Mouse (Mus musculus): ENCODE results near the gene Krtap10-10. TPM values are rescaled to one million over a fixed set of nuclear protein-coding genes. Genes with fewer than 3 reads are reported as not detected.

The Krtap10-10 gene
- polyA plus RNA-seq, 1 experiment from 2014 or later: not detected

- no peak for DNase-seq
- WGBS: 79% methylated on average over 5 of the region's 5 CpGs
Measured at GRCm38 (mm10) chr10:77811743-77812142, 24.0 kb upstream of the Krtap10-10 start, which contains the start of gene Gm9507. Gm9507 (minus strand) TSS chr10:77811843.

DNA sequence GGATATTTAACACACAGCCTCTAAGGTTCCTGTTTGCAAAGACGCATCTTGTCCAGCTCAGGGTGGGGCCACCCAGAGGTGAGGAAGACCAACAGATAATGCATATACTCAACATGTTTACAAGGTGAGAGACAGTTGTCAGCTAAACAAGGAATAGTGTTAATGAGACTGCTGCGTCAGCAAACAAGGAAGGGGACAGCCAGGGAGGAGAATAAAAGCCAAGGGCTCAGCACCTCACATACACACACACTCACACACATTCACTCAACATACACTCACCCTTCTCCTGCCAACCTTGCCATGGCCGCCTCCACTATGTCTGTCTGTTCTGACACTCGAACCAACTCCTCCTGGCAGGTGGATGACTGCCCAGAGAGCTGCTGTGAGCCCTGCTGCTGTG is 21.4 kb upstream of the Krtap10-10 start, which contains the start of gene Gm2696:
Gm2696 (plus strand) TSS at position 301 of the 400 bp plus-strand sequence.
- H3K36me3 ChIP-seq (ENCODE audit: control insufficient read depth, insufficient read depth, low read length): no peaks in the 10 kb centered on the region
- H3K4me2 ChIP-seq (ENCODE audit: low read length): no peak within 1 kb of the TSS
- H3K9ac ChIP-seq (replicated peaks; ENCODE audit: low read length): no peak within 1 kb of the TSS
- no peak within 1 kb of the TSS for H3K27ac ChIP-seq (replicated peaks; ENCODE audit: low read depth, low read length)
- H3K9me3 ChIP-seq (ENCODE audit: control insufficient read depth, low read length): no peaks in the 10 kb centered on the region
- DNase-seq: no peak
- no peaks in the 10 kb centered on the region for H3K4me1 ChIP-seq (ENCODE audit: control insufficient read depth, insufficient read depth, low read length)
- no peaks in the 10 kb centered on the region for H3K27me3 ChIP-seq (ENCODE audit: control insufficient read depth, insufficient read depth, low read length)
- H3K4me3 ChIP-seq (replicated peaks; ENCODE audit: low read depth, low read length): no peak within 1 kb of the TSS
- ATAC-seq (ENCODE audit: low FRiP score, low TSS enrichment): no peak
- 65% methylated on average over 4 of the region's 4 CpGs for WGBS

More at GRCm38 (mm10) chr10:77811743-77812142, 24.0 kb upstream of the Krtap10-10 start, which contains the start of gene Gm9507:
- no peak within 1 kb of the TSS for H3K4me2 ChIP-seq (ENCODE audit: low read length)
- ATAC-seq (ENCODE audit: low FRiP score, low TSS enrichment): no peak
- H3K36me3 ChIP-seq (ENCODE audit: control insufficient read depth, insufficient read depth, low read length): no peaks in the 10 kb centered on the region
- H3K9me3 ChIP-seq (ENCODE audit: control insufficient read depth, low read length): no peaks in the 10 kb centered on the region
- H3K4me3 ChIP-seq (replicated peaks; ENCODE audit: low read depth, low read length): no peak within 1 kb of the TSS
- no peaks in the 10 kb centered on the region for H3K4me1 ChIP-seq (ENCODE audit: control insufficient read depth, insufficient read depth, low read length)
- H3K27me3 ChIP-seq (ENCODE audit: control insufficient read depth, insufficient read depth, low read length): no peaks in the 10 kb centered on the region
- H3K27ac ChIP-seq (replicated peaks; ENCODE audit: low read depth, low read length): no peak within 1 kb of the TSS
- no peak within 1 kb of the TSS for H3K9ac ChIP-seq (replicated peaks; ENCODE audit: low read length)

DNA sequence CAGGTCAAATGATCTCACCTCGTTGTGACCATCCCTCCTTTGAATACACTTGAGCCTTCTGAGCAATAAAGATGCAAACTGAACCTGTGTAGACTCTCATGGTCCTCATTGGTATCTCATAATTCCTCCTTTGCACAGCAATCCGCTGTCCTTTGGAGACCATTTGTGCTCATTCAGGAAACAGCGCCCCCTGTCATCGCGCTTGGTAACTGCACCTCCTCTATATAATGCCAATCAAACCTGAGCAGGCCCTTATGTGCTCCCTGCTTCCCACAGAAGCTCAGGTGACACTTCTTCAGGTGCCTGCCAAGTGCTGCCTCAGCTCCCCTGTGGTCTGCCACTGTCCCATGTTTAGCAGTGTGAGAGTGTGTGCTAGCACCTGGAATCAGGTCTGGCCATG is 20.2 kb upstream of the Krtap10-10 start:
- Histone ChIP-seq H3K36me3 (ENCODE audit: control insufficient read depth, insufficient read depth, low read length) (no peaks in the 10 kb centered on the region), H3K9me3 (ENCODE audit: control insufficient read depth, low read length) (no peaks in the 10 kb centered on the region), H3K4me3 (replicated peaks; ENCODE audit: low read depth, low read length) (no peak overlapping the region), H3K27me3 (ENCODE audit: control insufficient read depth, insufficient read depth, low read length) (no peaks in the 10 kb centered on the region), H3K9ac (replicated peaks; ENCODE audit: low read length) (no peak overlapping the region), H3K27ac (replicated peaks; ENCODE audit: low read depth, low read length) (no peak overlapping the region), H3K4me1 (ENCODE audit: control insufficient read depth, insufficient read depth, low read length) (no peaks in the 10 kb centered on the region), H3K4me2 (ENCODE audit: low read length) (no peak overlapping the region)
- ATAC-seq (ENCODE audit: low FRiP score, low TSS enrichment) (no peak), DNase-seq (peak; percentile 52)
- 37% methylated on average over 5 of the region's 5 CpGs for WGBS

- Histone ChIP-seq H3K4me1 (ENCODE audit: control insufficient read depth, insufficient read depth, low read length) (no peaks in the 10 kb centered on the region), H3K36me3 (ENCODE audit: control insufficient read depth, insufficient read depth, low read length) (no peaks in the 10 kb centered on the region), H3K4me3 (replicated peaks; ENCODE audit: low read depth, low read length) (no peak overlapping the region), H3K4me2 (ENCODE audit: low read length) (no peak overlapping the region), H3K9me3 (ENCODE audit: control insufficient read depth, low read length) (no peaks in the 10 kb centered on the region), H3K9ac (replicated peaks; ENCODE audit: low read length) (no peak overlapping the region), H3K27ac (replicated peaks; ENCODE audit: low read depth, low read length) (0 out of 2 replicates have a peak overlapping the region, but pooled peaks have one; percentile 26), H3K27me3 (ENCODE audit: control insufficient read depth, insufficient read depth, low read length) (no peaks in the 10 kb centered on the region)
- DNase-seq (no peak), ATAC-seq (ENCODE audit: low FRiP score, low TSS enrichment) (peak; percentile 37; the same call in 1 of the 2 replicates)
- WGBS: 97% methylated on average over 4 of the region's 4 CpGs
Measured at GRCm38 (mm10) chr10:77818523-77818922, 17.2 kb upstream of the Krtap10-10 start.

DNA sequence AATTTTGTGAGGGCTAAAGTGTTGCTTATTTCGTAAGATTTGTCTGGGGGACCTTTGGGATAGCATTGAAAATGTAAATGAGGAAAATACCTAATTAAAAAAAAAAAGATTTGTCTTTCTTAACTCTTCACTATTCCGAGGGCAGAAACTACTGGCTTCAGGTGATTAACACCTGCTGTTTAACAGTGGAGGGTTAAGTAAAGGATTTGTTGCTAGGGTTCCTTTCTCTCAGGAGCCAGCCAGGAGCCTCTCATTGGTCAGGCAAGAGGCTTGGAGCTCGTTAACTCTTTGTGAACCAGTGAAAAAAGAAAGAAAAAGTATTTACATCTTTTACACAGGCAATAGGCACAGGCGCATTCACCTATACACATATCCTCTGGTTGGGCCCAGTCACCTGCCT is 16.5 kb upstream of the Krtap10-10 start:
- no peak overlapping the region for H3K4me3 ChIP-seq (replicated peaks; ENCODE audit: low read depth, low read length)
- 29% methylated on average over 4 of the region's 4 CpGs for WGBS
- no peaks in the 10 kb centered on the region for H3K36me3 ChIP-seq (ENCODE audit: control insufficient read depth, insufficient read depth, low read length)
- no peak overlapping the region for H3K9ac ChIP-seq (replicated peaks; ENCODE audit: low read length)
- no peaks in the 10 kb centered on the region for H3K27me3 ChIP-seq (ENCODE audit: control insufficient read depth, insufficient read depth, low read length)
- H3K4me1 ChIP-seq (ENCODE audit: control insufficient read depth, insufficient read depth, low read length): no peaks in the 10 kb centered on the region
- no peak overlapping the region for H3K27ac ChIP-seq (replicated peaks; ENCODE audit: low read depth, low read length)
- no peak overlapping the region for H3K4me2 ChIP-seq (ENCODE audit: low read length)
- DNase-seq (peak; percentile 46), ATAC-seq (ENCODE audit: low FRiP score, low TSS enrichment) (no peak)
- H3K9me3 ChIP-seq (ENCODE audit: control insufficient read depth, low read length): no peaks in the 10 kb centered on the region

DNA sequence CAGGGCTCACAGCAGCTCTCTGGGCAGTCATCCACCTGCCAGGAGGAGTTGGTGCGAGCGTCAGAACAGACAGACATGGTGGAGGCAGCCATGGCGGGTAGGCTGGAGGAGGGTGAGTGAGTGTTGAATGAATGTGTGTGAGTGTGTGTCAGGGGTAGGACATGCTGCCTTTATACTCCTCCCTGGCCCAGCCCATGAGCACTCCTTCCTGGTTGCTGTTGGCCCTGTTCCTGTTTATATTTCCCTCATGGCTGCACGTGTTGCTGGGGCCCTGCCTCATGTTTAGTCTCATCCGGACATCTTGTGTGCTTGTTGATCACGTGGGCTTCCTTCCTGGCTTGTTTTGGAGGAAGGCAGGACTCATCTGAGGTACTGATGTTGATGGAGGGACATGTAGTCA is 8.8 kb upstream of the Krtap10-10 start, which contains the start of gene Krtap10-4:
Krtap10-4 (minus strand) TSS at position 145 of the 400 bp plus-strand sequence.
- Histone ChIP-seq H3K4me3 (replicated peaks; ENCODE audit: low read depth, low read length) (no peak within 1 kb of the TSS), H3K36me3 (ENCODE audit: control insufficient read depth, insufficient read depth, low read length) (no peaks in the 10 kb centered on the region), H3K27me3 (ENCODE audit: control insufficient read depth, insufficient read depth, low read length) (no peaks in the 10 kb centered on the region), H3K9ac (replicated peaks; ENCODE audit: low read length) (no peak within 1 kb of the TSS), H3K4me2 (ENCODE audit: low read length) (no peak within 1 kb of the TSS), H3K4me1 (ENCODE audit: control insufficient read depth, insufficient read depth, low read length) (no peaks in the 10 kb centered on the region), H3K9me3 (ENCODE audit: control insufficient read depth, low read length) (no peaks in the 10 kb centered on the region), H3K27ac (replicated peaks; ENCODE audit: low read depth, low read length) (no peak within 1 kb of the TSS)
- WGBS: 72% methylated on average over 6 of the region's 6 CpGs
- DNase-seq (no peak), ATAC-seq (ENCODE audit: low FRiP score, low TSS enrichment) (no peak)

DNA sequence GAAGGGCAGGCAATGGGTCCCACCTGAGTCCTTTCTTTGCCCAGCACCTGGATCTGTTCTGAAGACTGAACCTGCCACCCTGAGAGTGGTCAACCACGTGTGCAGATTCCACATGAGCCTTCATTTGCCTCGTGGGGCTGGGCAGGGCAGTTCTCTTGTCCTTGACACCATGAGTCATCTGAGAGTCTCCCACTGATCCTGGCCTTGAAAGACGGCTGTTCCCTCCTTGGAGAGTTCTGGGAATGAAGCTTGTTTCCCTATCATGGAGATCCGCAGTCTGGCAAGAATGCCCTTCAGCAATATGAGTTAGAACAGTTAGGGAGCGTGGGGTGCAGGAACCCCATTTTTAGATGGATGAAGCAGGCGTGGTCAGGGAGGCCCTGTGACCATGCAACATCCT is 3.3 kb downstream of the Krtap10-10 start:
- ATAC-seq (ENCODE audit: low FRiP score, low TSS enrichment) (no peak), DNase-seq (no peak)
- Histone ChIP-seq H3K27ac (replicated peaks; ENCODE audit: low read depth, low read length) (no peak overlapping the region), H3K4me2 (ENCODE audit: low read length) (no peak overlapping the region), H3K9me3 (ENCODE audit: control insufficient read depth, low read length) (peaks cover 9% of the 10 kb centered on the region; the same call in 1 of the 2 replicates), H3K36me3 (ENCODE audit: control insufficient read depth, insufficient read depth, low read length) (no peaks in the 10 kb centered on the region), H3K27me3 (ENCODE audit: control insufficient read depth, insufficient read depth, low read length) (no peaks in the 10 kb centered on the region), H3K9ac (replicated peaks; ENCODE audit: low read length) (no peak overlapping the region), H3K4me1 (ENCODE audit: control insufficient read depth, insufficient read depth, low read length) (no peaks in the 10 kb centered on the region), H3K4me3 (replicated peaks; ENCODE audit: low read depth, low read length) (no peak overlapping the region)
- 83% methylated on average over 6 of the region's 6 CpGs for WGBS

DNA sequence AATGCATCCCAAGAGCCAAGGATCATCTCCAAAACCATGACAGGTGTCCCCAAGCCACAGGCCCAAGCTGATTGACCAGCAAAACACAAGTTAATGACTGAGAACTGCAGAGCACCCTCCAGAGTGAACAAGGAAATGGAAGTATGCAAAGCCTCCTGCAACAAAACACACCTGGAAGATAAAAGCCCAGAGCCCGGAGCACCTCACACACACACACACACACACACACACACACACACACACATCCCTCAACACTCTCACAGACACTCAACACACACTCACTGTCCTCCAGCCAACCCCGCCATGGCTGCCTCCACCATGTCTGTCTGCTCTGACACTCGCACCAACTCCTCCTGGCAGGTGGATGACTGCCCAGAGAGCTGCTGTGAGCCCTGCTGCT is 10.8 kb downstream of the Krtap10-10 start, which contains the start of gene Gm36176:
Gm36176 (plus strand) TSS at position 301 of the 400 bp plus-strand sequence.
- Histone ChIP-seq H3K9me3 (ENCODE audit: control insufficient read depth, low read length) (peaks cover 15% of the 10 kb centered on the region), H3K4me2 (ENCODE audit: low read length) (no peak within 1 kb of the TSS), H3K4me1 (ENCODE audit: control insufficient read depth, insufficient read depth, low read length) (no peaks in the 10 kb centered on the region), H3K27me3 (ENCODE audit: control insufficient read depth, insufficient read depth, low read length) (no peaks in the 10 kb centered on the region), H3K27ac (replicated peaks; ENCODE audit: low read depth, low read length) (no peak within 1 kb of the TSS), H3K4me3 (replicated peaks; ENCODE audit: low read depth, low read length) (no peak within 1 kb of the TSS), H3K36me3 (ENCODE audit: control insufficient read depth, insufficient read depth, low read length) (no peaks in the 10 kb centered on the region), H3K9ac (replicated peaks; ENCODE audit: low read length) (no peak within 1 kb of the TSS)
- DNase-seq (no peak), ATAC-seq (ENCODE audit: low FRiP score, low TSS enrichment) (no peak)
- WGBS: 71% methylated on average over 3 of the region's 3 CpGs

GRCm38 (mm10) chr10:77846961-77847360 is 11.2 kb downstream of the Krtap10-10 start:
- no peak overlapping the region for H3K4me3 ChIP-seq (replicated peaks; ENCODE audit: low read depth, low read length)
- no peak overlapping the region for H3K9ac ChIP-seq (replicated peaks; ENCODE audit: low read length)
- no peaks in the 10 kb centered on the region for H3K4me1 ChIP-seq (ENCODE audit: control insufficient read depth, insufficient read depth, low read length)
- H3K36me3 ChIP-seq (ENCODE audit: control insufficient read depth, insufficient read depth, low read length): no peaks in the 10 kb centered on the region
- no peak overlapping the region for H3K27ac ChIP-seq (replicated peaks; ENCODE audit: low read depth, low read length)
- no peak overlapping the region for H3K4me2 ChIP-seq (ENCODE audit: low read length)
- WGBS: 7% methylated on average over 2 of the region's 2 CpGs
- no peak for ATAC-seq (ENCODE audit: low FRiP score, low TSS enrichment)
- no peaks in the 10 kb centered on the region for H3K27me3 ChIP-seq (ENCODE audit: control insufficient read depth, insufficient read depth, low read length)
- no peak for DNase-seq
- peaks cover 15% of the 10 kb centered on the region for H3K9me3 ChIP-seq (ENCODE audit: control insufficient read depth, low read length)

Data from midbrain, embryonic 14.5 days (tissue).